Mouse (Mus musculus) testis, adult 2 months (tissue): ENCODE data around the gene Vps51.

Source experiments
- CTCF ChIP-seq: fragments of 200-500 bp; IDR thresholded peaks from 2 replicates; pipeline ENCODE4 v1.5.1; 2012; ENCODE audit warnings: low read depth, mild to moderate bottlenecking, inconsistent platforms, low read length, moderate library complexity; ENCODE audit not compliant: control insufficient read depth, insufficient read depth, insufficient replicate concordance
- POLR2A ChIP-seq: fragments of 200-500 bp; IDR thresholded peaks from 2 replicates; pipeline ENCODE4 v1.6.1; 2012; ENCODE audit warnings: low read depth, mild to moderate bottlenecking, inconsistent platforms, low read length, moderate library complexity; ENCODE audit not compliant: control insufficient read depth

GRCm38 (mm10) chr19:6104476-6104875 is 27.4 kb upstream of the Vps51 start:
- TF ChIP-seq POLR2A (no peak), CTCF (no peak)
